Mouse (Mus musculus) liver, embryonic 12.5 days (tissue): Measurements from ENCODE around the gene Ppat. TPM values are rescaled to one million over a fixed set of nuclear protein-coding genes. Genes with fewer than 3 reads are reported as not detected.

Experiments used
- ATAC-seq: fragments of 200-750 bp; cut with Nextera tagmentation; 2 replicates; pipeline ENCODE4 v1.8.0; 2017; ENCODE audit warnings: moderate number of reproducible peaks, mild to moderate bottlenecking, moderate library complexity
- H3K27ac ChIP-seq: fragments of 300-500 bp; sonication (generic); 2 replicates; pipeline ENCODE4 v1.5.1; 2016; ENCODE audit warnings: mild to moderate bottlenecking
- H3K27me3 ChIP-seq: fragments of 300-500 bp; sonication (generic); replicated peaks from 2 replicates; pipeline ENCODE4 v1.6.1; 2016; ENCODE audit warnings: mild to moderate bottlenecking, moderate library complexity
- H3K36me3 ChIP-seq: fragments of 300-500 bp; sonication (generic); 2 replicates; pipeline ENCODE4 v1.6.1; 2016; ENCODE audit warnings: mild to moderate bottlenecking, moderate library complexity
- H3K4me1 ChIP-seq: fragments of 300-500 bp; sonication (generic); 2 replicates; pipeline ENCODE4 v1.6.1; 2016
- H3K4me2 ChIP-seq: fragments of 300-500 bp; sonication (generic); 2 replicates; pipeline ENCODE4 v1.6.1; 2016; ENCODE audit warnings: mild to moderate bottlenecking, moderate library complexity
- H3K4me3 ChIP-seq: fragments of 300-500 bp; sonication (generic); 2 replicates; pipeline ENCODE4 v1.5.1; 2016; ENCODE audit warnings: mild to moderate bottlenecking, moderate library complexity
- H3K9ac ChIP-seq: fragments of 300-500 bp; sonication (generic); 2 replicates; pipeline ENCODE4 v1.6.1; 2016; ENCODE audit warnings: mild to moderate bottlenecking, moderate library complexity
- H3K9me3 ChIP-seq: fragments of 300-500 bp; sonication (generic); replicated peaks from 2 replicates; pipeline ENCODE4 v1.6.1; 2016; ENCODE audit warnings: mild to moderate bottlenecking, moderate library complexity
- WGBS: fragments of 180-500 bp; shearing (Covaris S2); methylation state at CpG from one replicate; pipeline ENCODE4 v1.1.7; 2016; ENCODE audit not compliant: insufficient replicate concordance; 5-methylcytosine and 5-hydroxymethylcytosine counted together
- polyA plus RNA-seq: library from polyadenylated mRNA; unstranded; fragments of >200 nt; fragmentation: Nextera tagmentation; extraction: Ambion mirVana; gene quantifications from 2 replicates; pipeline ENCODE4 v1.2.1, GENCODE M21; 2016

Ppat gene
- polyA plus RNA-seq, 1 experiment from 2014 or later: 49.0 TPM

DNA sequence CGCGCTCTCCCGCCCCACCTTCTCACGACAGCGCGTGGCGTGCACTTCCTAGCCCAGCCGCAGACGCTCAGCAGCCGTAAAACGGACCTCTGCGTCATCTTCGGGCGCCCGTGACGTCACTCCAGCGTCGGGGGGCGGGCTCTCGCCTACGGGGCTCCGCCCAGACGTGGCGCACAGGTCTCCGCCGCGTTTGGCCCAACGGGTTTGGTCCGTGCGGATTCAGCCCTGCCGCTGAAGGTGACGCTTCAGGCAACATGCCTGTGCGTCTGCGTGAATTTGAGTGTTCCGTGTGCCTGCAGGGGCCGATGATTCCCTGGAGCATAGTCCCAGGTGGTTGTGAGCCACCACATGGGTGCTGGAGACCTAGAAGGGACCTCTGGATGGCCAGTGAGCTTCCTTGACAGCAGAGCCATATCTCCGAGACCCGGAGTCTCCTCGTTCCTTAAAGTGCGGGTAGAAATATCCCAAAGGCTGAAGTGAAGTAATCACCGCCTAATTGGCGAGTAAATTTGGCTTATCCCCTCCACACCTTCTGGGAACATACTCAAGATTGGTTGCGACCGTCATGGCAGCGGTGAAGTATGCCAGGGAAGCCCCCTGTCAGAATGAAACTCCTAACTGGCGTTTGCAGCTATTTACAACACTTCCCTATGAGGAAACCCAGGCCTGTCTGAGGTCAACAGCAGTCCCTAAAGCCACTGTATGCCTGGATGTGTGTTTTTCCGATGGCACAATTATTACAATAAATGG is 45.8 kb downstream of the Ppat start, which contains the start of gene Aasdh:
Aasdh (minus strand) TSS at position 110 of the 750 bp plus-strand sequence.
- Histone ChIP-seq H3K36me3 (peaks cover 17% of the 10 kb centered on the region), H3K27ac (peak within 1 kb of the TSS; percentile 91), H3K4me1 (peaks cover 21% of the 10 kb centered on the region), H3K9ac (peak within 1 kb of the TSS; percentile 86), H3K4me3 (peak within 1 kb of the TSS; percentile 82), H3K9me3 (no peaks in the 10 kb centered on the region), H3K4me2 (peak within 1 kb of the TSS; percentile 88), H3K27me3 (no peaks in the 10 kb centered on the region)
- WGBS: under 1% methylated on average over 47 of the region's 47 CpGs
- peak; percentile 96 for ATAC-seq

DNA sequence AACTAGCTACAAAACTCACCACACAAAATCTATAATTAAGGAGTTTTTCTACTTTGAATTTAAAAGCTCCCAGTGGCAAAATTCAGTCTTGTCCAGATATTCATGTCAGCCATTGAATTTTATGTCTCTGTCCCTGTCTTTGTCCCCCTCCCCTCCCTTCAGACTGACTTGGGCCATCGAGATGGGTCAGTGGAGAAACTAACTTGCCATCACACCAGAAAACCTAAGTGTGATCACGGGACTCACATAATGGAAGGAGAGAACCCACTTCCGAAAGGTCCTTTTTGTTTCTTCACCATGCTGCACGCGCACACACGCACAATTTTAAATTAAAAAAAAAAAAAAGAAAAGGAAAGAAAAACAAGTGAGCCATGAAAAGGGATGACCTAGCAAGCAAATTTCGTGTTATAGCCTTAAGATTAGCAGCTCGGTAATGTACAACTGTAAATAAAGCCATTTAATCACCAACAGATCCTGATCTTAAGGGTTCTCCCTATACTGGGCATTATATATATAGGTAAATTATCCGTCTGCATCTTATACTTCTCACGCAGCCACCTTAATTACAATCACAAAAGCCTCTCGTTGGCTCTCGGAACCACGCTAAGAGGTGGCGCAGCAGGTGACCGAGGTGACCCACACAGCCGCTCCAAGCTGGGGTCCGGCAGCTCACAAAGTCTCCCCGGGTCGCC is 46.5 kb downstream of the Ppat start:
- 3% methylated on average over 19 of the region's 19 CpGs for WGBS
- Histone ChIP-seq H3K4me3 (peak overlapping the region; percentile 82), H3K4me1 (peaks cover 21% of the 10 kb centered on the region), H3K9me3 (no peaks in the 10 kb centered on the region), H3K4me2 (peak overlapping the region; percentile 88), H3K36me3 (peaks cover 17% of the 10 kb centered on the region), H3K9ac (peak overlapping the region; percentile 86), H3K27me3 (no peaks in the 10 kb centered on the region), H3K27ac (peak overlapping the region; percentile 91)
- ATAC-seq: peak; percentile 71

DNA sequence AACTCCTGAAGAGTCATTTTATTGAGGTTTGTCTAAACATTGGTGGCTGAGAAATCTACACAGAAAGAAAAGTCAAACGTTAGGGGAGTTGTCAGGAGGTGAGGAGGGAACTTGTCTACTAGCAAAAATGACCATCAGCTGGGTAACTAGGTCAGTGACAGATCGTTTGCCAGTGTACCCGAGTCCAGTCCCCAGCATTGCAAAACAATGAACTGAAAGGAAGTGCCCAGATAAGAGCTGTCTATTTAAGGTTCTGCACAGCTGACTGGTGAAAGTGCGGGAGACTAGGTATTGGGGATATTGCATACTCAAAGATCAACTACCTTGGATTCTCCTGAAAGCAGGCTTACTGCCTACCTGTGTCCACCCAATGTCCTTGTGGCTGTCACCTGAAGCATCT is 49.2 kb downstream of the Ppat start:
- peaks cover 27% of the 10 kb centered on the region for H3K36me3 ChIP-seq
- no peak overlapping the region for H3K4me3 ChIP-seq
- WGBS: 42% methylated on average over 4 of the region's 4 CpGs
- ATAC-seq: no peak
- no peaks in the 10 kb centered on the region for H3K27me3 ChIP-seq
- peaks cover 21% of the 10 kb centered on the region for H3K4me1 ChIP-seq
- no peak overlapping the region for H3K4me2 ChIP-seq
- H3K27ac ChIP-seq: no peak overlapping the region
- H3K9me3 ChIP-seq: no peaks in the 10 kb centered on the region
- H3K9ac ChIP-seq: no peak overlapping the region

DNA sequence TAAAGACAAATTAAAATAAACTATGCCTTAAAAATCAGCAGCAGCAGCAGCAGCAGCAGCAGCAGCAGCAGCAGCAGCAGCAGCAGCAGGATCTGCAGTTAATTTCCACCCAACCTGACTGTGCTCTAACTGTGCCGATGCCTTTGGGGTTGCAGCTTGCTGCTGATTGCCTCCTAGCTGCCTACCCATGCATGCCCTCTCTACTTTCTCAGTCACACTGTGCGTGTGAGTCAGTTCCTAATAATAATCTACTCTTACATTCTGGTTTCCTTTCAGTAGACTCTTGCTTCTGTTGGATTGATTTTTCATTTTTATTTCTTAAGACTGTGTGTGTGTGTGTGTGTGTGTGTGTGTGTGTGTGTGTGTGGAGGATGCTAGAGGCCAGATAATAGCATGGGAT is 58.3 kb downstream of the Ppat start:
- H3K36me3 ChIP-seq: peaks cover 87% of the 10 kb centered on the region
- 76% methylated on average over 2 of the region's 2 CpGs for WGBS
- ATAC-seq: no peak

DNA sequence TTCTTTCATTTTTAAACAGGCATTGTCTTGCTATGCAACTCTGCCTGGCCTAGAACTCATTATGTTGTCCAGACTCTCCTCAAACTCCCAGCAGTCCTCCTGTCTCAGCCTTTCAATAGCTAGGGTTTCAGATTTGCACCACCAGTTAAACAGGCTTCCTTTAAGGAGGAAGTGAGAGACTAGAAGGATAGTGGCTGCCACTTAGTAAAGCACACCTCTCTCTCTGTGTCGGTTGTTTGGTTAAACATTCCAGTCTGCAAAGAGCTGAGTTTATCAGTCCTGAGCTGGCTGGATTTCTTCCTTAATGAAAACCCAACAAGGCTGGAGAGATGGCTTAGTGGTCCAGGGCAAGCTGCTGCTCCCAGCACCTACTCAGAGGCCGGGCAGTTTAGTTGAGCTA is 58.8 kb downstream of the Ppat start:
- no peak overlapping the region for H3K27ac ChIP-seq
- peaks cover 82% of the 10 kb centered on the region for H3K36me3 ChIP-seq
- 48% methylated on average over 2 of the region's 2 CpGs for WGBS
- no peak for ATAC-seq
- no peaks in the 10 kb centered on the region for H3K4me1 ChIP-seq
- no peak overlapping the region for H3K9ac ChIP-seq
- no peaks in the 10 kb centered on the region for H3K27me3 ChIP-seq
- no peak overlapping the region for H3K4me2 ChIP-seq
- H3K9me3 ChIP-seq: no peaks in the 10 kb centered on the region
- no peak overlapping the region for H3K4me3 ChIP-seq

More for the DNA sequence above, 58.3 kb downstream of the Ppat start:
- no peak overlapping the region for H3K9ac ChIP-seq
- H3K4me1 ChIP-seq: no peaks in the 10 kb centered on the region
- H3K27me3 ChIP-seq: no peaks in the 10 kb centered on the region
- no peak overlapping the region for H3K4me2 ChIP-seq
- H3K4me3 ChIP-seq: no peak overlapping the region
- no peak overlapping the region for H3K27ac ChIP-seq
- no peaks in the 10 kb centered on the region for H3K9me3 ChIP-seq

DNA sequence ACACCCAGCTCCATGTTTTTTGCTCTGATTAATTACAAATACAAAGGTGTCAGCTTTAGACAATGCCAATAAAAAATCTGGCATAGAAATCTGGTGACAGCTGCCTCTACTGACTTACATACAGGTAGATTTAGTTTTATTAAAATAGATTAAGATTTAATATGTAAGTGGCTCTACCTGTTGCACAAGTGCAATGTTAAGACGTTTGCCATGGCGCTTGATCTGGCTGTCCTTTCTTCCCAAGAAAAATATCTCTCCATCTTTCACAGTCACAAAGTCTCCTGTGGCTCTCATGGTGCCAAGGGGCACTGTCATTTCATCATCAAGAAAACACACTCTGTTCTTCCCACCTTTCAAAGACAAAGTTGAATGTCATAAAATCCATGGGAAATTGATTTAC is 64.4 kb downstream of the Ppat start:
- ATAC-seq: no peak
- Histone ChIP-seq H3K36me3 (peaks cover 76% of the 10 kb centered on the region), H3K27ac (no peak overlapping the region), H3K9me3 (no peaks in the 10 kb centered on the region), H3K4me2 (no peak overlapping the region), H3K4me1 (no peaks in the 10 kb centered on the region), H3K9ac (no peak overlapping the region), H3K4me3 (no peak overlapping the region), H3K27me3 (no peaks in the 10 kb centered on the region)
- WGBS: 81% methylated on average over 2 of the region's 2 CpGs

DNA sequence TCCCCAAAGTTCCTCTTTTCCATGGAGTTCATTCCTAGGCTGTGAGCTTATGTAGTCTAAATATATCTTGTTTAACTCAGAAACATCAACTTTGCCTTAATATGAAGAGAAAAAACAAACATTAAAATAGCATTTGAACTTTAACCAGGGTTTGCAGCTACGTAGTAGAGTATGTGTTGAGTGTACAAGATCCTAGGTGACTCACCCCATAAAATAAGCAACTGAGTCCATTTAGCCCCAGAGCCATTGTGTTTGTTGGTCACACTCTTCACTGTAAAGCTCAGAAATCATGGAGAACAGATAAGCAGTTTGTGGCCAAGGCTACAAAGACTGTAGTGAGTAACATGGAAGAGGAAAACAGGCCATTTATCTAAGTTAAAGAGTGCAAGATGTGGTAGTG is 67.3 kb downstream of the Ppat start:
- Histone ChIP-seq H3K4me3 (no peak overlapping the region), H3K36me3 (peaks cover 65% of the 10 kb centered on the region), H3K9me3 (no peaks in the 10 kb centered on the region), H3K9ac (no peak overlapping the region), H3K27ac (no peak overlapping the region), H3K4me1 (no peaks in the 10 kb centered on the region), H3K4me2 (no peak overlapping the region), H3K27me3 (no peaks in the 10 kb centered on the region)
- ATAC-seq: no peak
- WGBS: 80% methylated on average over 1 of the region's 1 CpGs

DNA sequence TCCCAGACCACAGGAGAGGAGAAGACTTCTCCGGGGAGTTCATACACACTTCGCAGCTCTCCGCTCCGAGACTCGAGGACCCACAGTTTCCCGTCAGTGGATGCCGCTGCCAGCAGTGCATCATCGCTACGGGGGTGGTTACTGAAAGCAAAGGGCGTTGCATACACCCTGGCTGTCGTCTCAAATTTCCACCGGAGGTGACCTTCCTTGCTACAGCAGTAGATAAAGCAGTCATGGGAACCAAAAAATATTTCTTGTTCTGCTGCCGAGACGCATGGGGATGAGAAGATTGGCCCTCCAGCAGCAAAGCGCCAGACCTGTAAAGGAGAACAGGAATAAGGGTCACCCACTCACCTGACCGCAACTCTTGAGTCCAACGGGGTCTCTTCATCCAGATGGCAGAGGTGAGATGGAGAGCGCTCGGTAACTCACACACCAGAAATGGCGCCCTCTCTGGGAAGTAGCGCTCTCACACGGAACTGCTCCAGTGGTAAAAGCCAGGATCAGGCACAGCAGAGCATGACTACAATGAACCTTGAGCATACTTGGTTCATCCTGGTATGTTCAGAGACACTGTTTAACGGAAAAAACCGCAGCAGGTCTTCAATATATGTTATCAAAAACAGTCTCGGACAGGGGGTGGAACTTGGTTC is 75.1 kb downstream of the Ppat start:
- WGBS: 87% methylated on average over 25 of the region's 25 CpGs
- Histone ChIP-seq H3K9ac (no peak overlapping the region), H3K9me3 (no peaks in the 10 kb centered on the region), H3K27me3 (no peaks in the 10 kb centered on the region), H3K4me2 (no peak overlapping the region), H3K27ac (no peak overlapping the region), H3K36me3 (peaks cover 51% of the 10 kb centered on the region), H3K4me1 (no peaks in the 10 kb centered on the region), H3K4me3 (no peak overlapping the region)
- ATAC-seq: no peak

DNA sequence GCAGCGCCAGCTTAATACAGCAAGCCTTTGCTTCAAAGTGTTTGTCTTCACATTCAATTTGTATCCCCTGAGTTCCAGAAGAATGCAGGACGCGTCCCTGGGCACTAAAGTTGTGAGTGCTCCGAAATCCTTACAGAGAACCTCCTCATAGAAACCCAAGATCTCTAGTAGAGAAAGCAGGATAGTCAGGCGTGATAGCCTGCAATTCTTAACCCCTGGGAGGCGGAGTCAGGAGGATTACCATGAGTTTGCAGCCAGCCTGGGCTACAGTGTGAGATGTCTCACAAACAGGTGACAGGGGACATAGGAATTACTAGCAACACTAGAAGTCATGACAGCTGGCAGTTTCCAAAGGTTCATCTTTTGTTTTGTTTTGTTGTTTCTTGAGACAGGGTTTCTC is 81.8 kb downstream of the Ppat start:
- Histone ChIP-seq H3K9ac (peak overlapping the region; percentile 52; the same call in 1 of the 2 replicates), H3K9me3 (no peaks in the 10 kb centered on the region)

DNA sequence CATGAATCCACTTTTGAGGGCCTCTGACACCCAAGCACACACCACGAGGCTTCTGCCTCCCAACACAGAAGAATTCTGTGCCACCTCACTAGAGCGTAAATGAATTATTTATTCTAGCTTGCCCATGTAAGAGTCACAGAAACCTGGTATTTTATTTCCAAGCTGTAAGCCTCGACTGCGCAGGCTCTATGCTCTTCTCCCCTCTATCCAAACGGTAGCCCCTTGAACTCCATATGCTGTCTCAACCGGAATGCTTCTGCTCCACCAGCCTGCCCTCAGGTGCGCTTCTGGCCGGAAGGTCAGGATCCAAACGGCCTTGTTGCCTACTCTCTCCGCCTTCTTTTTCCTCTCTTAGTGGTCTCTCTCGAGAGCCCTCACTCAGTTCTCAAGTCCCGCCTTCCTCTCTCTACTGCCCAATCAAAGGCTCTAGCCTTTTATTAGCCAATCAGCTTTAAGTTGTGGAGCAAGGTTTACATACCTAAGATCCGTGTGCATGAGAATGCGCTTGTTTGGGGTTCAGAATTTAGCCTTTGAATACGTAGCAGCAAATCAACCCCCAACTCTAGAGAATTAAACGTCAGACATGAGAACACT is 82.6 kb downstream of the Ppat start:
- Histone ChIP-seq H3K27me3 (no peaks in the 10 kb centered on the region), H3K4me1 (peaks cover 7% of the 10 kb centered on the region; the same call in 1 of the 2 replicates), H3K9me3 (no peaks in the 10 kb centered on the region), H3K4me3 (peak overlapping the region; percentile 52), H3K36me3 (peaks cover 17% of the 10 kb centered on the region), H3K9ac (peak overlapping the region; percentile 52; the same call in 1 of the 2 replicates), H3K27ac (no peak overlapping the region), H3K4me2 (peak overlapping the region; percentile 72)
- WGBS: 19% methylated on average over 16 of the region's 16 CpGs
- ATAC-seq: peak; percentile 82

More for the DNA sequence above, 81.8 kb downstream of the Ppat start:
- H3K27me3 ChIP-seq: no peaks in the 10 kb centered on the region
- no peak for ATAC-seq
- peaks cover 7% of the 10 kb centered on the region; the same call in 1 of the 2 replicates for H3K4me1 ChIP-seq
- peak overlapping the region; percentile 52 for H3K4me3 ChIP-seq
- H3K4me2 ChIP-seq: peak overlapping the region; percentile 72
- peaks cover 20% of the 10 kb centered on the region for H3K36me3 ChIP-seq
- WGBS: 40% methylated on average over 6 of the region's 6 CpGs
- no peak overlapping the region for H3K27ac ChIP-seq

DNA sequence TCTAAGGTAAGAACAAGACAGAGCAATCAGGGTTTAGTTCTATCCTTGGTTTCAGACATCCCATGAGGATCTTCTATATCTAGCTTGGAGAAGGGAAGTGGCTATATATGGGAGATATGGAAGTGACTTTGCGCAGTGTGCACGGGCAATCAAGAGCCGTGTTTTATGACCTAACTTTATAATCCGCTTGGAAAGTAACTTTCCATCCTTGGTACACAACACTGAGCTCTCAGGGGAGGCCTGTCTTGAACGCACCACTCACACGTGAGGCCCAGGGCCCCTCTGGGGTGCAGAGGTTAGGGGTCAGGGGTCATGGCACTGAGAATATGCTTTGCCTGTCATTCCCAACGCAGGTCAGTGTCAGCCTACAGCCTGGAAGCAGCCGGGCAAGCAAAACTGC is 84.6 kb downstream of the Ppat start:
- peaks cover 7% of the 10 kb centered on the region; the same call in 1 of the 2 replicates for H3K4me1 ChIP-seq
- no peaks in the 10 kb centered on the region for H3K27me3 ChIP-seq
- no peak overlapping the region for H3K27ac ChIP-seq
- WGBS: 79% methylated on average over 8 of the region's 8 CpGs
- H3K36me3 ChIP-seq: peaks cover 11% of the 10 kb centered on the region; the same call in 1 of the 2 replicates
- no peak overlapping the region for H3K9ac ChIP-seq
- no peaks in the 10 kb centered on the region for H3K9me3 ChIP-seq
- H3K4me3 ChIP-seq: no peak overlapping the region
- H3K4me2 ChIP-seq: no peak overlapping the region
- no peak for ATAC-seq
